Mouse (Mus musculus) neutrophil, adult 5-6 weeks (primary cell): Measurements from ENCODE around the gene Mael. TPM values are rescaled to one million over a fixed set of nuclear protein-coding genes. Genes with fewer than 3 reads are reported as not detected.

Source experiments
- ATAC-seq: fragments of 151-379, 151-347 bp; 2 replicates; pipeline ENCODE4 v1.8.0; 2017; ENCODE audit warnings: mild to moderate bottlenecking, moderate TSS enrichment; ENCODE audit not compliant: insufficient number of reproducible peaks, poor library complexity, low FRiP score, severe bottlenecking; ENCODE audit errors: extremely low read depth
- total RNA-seq: library from RNA; stranded (forward); fragments of 200-1000 nt; gene quantifications from 2 replicates; pipeline ENCODE4 v1.2.3, GENCODE M21; 2017

Gene Mael
- total RNA-seq, 1 experiment from 2014 or later = not detected

DNA sequence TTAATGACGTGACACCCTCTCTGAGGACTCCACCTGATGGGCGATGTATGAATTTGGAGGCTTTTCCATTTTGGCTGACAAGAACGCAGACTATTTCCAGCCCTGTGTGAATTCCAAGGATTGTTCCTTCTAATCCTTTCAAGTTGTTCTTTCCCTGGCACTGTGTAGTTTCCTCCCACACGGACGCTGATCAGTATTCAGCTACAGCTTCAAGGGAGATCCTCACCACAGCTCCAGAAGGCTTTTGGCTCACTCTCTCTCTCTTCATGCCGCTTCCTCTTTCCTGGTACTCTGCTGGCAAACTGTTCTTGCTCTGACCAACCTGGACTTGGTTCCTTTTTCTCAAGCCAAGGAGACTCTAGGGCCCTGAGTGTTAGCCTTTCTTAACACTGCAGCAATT, 5.7 kb upstream of the Mael start:
- ATAC-seq = no peak

DNA sequence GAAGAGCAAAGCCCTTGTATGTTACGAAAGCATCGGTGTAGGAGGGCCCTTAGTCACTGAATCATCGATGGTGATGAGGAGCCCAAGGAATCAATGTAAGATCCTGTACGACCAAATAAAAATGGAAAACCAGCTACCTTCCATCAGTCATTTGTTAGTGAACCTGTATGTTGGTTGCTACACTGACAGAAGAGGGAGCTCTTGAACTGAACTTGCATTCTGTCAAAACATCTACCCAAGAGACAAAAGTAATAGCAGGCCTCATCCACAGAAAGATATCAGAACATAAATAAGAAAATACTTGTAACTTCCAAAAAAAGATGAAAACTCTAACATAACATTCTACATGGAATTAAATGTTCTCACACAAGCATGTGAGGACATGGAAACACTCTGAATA, 24.4 kb downstream of the Mael start:
- no peak for ATAC-seq

DNA sequence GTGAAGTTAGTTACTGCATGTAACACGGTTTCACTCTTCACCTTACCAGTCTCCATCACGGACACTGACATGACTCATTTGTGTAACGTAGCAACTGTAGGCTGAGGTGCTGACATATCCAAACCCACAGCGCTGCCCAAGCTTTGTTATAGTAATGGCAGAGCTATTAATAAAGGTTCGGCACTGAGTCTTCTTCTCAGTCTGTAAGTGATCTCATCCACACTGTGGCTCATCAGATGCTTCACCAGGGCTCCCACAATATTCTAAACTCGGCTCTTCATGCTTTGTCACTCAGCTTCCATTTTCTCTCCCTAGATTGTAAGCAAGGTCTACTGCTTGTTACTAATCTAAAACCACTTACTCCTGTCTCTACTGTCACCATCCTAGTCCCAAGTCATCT, 29.2 kb downstream of the Mael start:
- no peak for ATAC-seq

GRCm38 (mm10) chr1:166205159-166205558, 33.4 kb downstream of the Mael start:
- no peak for ATAC-seq

DNA sequence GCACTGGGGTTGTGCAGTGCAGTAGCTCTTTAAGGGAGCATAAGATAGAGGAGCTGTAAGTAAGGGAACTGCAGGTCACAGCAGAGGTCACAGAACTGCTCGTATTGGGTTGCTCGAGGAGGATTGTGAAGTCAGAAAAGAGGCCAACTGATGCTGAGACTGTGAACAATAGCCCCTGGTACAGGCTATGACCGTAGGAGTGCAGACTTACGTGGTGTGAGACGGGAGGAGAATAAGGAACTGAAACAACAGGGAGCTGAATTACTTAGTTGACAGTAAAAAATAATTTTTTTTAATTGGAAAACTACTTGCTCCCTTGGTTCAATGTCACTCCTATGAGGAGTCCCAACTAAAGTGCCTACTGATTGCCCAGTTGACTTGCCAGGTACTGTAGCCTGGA, 34.4 kb downstream of the Mael start:
- ATAC-seq = no peak

DNA sequence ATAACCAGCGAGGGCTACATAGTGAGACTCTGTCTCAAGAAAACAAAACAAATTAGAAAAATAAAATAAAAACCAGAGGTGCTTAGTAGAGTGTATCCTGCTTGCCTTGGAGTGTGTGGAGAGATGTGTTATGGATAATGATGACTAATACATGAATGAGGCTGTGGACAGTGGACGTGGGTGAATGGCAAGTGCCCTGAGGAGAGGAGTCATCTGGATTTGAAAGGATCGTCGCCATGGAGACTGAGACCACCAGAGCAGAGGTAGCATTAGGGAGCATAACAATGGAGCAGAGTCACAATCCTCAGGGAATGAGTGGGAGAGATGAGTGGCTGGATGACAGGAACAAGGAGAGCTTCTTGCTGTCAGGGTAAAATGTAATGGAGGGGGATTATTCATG, 48.7 kb downstream of the Mael start:
- no peak for ATAC-seq

- no peak for ATAC-seq
Observed at GRCm38 (mm10) chr1:166185357-166185756, 53.2 kb downstream of the Mael start.

DNA sequence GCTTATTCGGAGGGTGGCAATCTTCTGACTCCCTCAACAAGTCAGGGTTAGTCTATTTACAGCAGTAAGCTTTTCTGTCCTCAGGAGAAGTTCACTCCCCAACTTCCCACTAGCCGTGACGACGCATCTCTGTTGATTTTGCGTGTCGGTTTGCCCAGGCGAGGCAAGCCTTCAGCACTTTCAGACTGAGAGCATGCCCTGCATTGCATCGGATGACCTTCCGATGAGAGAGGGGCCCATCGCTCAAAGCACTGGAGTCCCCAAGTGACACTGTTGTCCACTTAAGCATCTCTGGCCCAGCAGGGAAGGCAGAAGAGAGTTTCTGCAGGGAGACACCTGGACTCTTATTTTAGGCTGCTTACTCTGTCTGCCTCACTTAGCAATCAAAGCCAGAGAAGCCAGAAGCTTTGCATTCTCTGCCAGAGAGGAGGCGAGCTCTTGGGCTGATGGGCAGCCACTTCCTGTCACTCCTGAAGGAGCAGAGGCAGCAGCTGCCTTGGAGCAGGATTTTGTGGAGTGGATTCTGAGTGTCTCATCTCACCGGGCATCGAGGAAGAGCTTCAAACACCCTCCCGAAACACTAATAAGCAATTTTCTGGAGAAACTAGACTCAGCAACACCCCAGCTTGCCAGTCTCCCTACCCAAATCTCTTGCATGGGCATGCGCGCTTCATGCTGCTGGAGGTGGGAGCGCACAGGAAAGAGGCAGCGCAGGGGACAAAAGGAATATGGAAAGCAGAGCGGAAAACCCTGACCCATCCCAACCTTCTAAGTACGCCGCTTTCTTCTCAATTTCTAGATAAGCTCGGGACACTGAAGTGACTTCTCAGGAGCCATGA, 53.9 kb downstream of the Mael start:
- no peak for ATAC-seq

GRCm38 (mm10) chr1:166182952-166183627, 55.5 kb downstream of the Mael start:
- ATAC-seq = no peak

DNA sequence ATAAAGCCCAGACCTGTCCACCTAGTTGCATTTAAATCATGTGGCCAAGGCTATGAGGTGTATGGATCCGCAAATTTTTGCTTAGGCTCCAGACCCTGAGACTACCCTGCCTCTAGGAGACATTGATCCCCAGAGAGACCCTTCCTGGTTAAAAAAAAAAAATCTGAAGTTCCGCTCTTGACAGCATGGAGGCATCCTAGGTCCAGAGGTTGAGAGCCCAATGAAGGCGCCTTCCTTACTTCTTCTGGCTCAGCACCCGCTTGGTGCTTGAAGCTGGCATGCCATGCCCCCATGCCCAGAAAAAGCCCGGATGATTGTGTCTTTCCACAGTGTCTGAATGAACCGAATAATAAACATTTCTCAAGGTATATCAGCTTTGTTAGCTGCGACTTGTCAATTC, 57.0 kb downstream of the Mael start:
- no peak for ATAC-seq

GRCm38 (mm10) chr1:166173621-166174020, 64.9 kb downstream of the Mael start:
- ATAC-seq = no peak

DNA sequence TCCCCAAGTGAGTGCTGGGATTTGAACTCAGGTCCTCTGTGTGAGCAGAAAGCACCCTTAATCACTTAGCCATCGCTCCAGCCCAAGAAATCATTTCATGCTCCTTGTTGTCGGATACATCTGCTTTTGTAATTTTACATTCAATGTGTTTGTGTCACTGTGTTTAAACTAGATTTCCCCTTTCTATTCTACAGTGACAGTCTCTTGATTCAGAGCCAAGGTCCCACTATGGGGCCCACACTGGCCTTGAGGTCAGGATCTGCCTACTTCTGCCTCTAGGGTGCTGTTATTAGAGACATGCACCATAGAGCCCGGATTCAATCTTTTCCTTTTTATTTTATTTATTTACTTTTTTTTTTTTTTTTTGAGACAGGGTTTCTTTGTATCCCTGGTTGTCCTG, 65.6 kb downstream of the Mael start:
- no peak for ATAC-seq

GRCm38 (mm10) chr1:166170852-166171251, 67.7 kb downstream of the Mael start:
- no peak for ATAC-seq

GRCm38 (mm10) chr1:166169713-166170112, 68.8 kb downstream of the Mael start:
- no peak for ATAC-seq

DNA sequence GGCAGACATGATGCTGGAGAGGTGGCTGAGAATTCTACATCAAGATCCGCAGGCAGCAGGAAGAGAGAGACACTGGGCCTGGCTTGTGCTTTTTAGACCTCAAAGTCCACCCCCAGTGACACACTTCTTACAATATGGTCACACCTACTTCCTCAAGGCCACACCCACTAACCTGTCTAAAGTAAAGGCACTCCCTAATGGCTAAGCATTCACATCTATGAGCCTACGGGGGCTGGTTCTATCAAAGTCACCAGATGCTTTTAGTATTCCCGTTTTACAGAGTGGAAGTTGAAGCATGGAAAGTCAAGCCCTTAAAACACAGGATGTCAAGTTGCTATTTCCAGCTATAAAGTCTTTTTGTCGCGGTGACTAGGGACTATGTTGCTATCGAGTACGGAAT, 70.5 kb downstream of the Mael start:
- no peak for ATAC-seq

GRCm38 (mm10) chr1:166167405-166167804, 71.1 kb downstream of the Mael start:
- ATAC-seq = no peak

DNA sequence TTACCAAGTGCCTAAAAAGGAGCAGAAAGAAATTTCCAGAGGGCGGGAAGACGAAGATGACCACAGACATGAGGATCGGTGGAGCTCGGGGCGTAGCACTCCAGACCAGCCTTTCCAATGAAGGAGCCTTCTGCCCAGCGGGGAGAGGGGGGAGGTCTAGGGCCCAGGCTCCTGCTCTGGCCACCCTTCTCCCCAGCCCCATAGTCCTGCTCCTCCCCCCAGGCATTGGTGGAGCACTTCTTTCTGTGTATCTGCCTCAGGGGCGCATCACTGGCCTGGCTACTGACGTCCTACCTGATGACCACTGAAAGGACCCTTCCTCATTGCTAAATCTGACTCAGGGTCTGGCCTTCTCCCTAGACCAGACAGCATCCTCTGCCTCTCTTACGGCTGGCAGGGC, 73.4 kb downstream of the Mael start:
- no peak for ATAC-seq

DNA sequence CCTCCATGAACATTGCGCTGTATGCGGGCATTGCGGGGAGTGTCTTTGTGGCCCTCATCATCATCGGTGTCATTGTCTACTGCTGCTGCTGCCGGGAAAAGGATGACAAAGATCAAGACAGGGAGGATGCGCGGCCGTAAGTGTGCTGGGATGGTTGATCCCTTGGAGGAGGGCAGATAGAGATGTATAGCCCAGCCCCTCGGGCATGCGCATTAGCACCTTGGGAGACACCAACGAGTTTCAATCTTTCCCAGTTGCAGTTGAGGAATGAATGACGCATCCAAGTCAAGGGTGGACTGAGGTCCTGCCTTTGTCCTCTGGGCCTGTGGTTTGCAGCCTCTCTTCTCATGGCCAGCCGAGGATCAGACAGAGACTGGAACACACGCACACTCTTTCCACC, 74.0 kb downstream of the Mael start:
- ATAC-seq = no peak

- ATAC-seq = no peak
Observed at GRCm38 (mm10) chr1:166160569-166161445, 77.7 kb downstream of the Mael start.

DNA sequence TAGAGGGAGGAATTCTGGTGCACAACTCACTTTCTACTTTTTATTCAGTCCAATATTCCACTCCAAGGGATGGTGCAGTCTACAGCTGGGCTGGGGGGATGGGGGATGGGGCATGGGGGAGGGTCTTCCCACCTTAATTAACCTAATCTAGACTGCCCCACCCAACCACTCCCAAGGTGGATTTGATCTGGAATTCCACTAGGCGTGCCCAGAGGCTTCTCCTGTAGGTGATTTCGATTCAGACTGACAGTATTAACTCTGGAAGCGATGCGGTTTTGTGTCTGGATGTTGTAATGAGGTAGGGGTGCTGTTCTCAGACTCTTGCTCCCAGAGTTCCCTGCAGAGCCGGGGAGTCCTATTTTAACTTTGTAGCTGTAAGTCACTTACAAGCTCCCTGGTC, 78.4 kb downstream of the Mael start:
- ATAC-seq = no peak
